Mouse (Mus musculus) layer of hippocampus, adult 11-12 months (tissue): ENCODE measurements at regions not wholly inside any gene's neighbourhood (a gene's known extent, or its start where the extent isn't known, plus 50 kb on each side); places are given as distances from the start of the nearest gene placed in this dataset.

Source experiments
- DNase-seq: peaks from one replicate; pipeline ENCODE4 v3.0.0; 2022; ENCODE audit warnings: low spot score

DNA sequence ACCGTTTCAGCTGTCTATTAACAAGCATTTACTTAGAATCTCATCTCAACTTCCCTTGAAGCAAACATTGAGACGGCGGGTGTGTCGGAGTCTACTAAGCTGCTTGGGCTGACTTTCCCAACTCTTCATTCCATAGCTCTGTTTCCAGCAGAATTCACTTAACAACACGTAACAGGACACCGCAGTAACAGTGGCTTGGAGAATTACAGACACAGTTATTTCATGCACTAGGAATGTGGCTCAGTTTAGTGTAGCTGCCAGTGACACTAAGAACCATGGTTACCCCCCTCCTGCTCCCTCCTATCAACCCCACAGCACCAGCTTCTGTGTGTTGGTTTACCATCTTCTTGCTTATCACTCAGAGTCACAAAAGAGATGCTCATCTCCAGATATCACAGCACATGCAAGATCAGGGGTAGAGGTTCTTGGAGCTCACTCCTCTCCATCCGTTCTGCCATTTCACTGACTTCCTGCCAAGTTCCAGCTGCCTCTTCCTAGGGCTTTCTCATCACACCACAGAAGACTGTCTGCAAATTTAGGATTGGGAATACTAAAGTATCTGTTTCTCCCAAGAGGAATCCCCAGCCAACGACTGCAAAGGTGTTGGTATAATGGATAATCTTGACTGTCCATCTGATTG lies 90.7 kb downstream of the Banf2 start:
- no peak for DNase-seq

DNA sequence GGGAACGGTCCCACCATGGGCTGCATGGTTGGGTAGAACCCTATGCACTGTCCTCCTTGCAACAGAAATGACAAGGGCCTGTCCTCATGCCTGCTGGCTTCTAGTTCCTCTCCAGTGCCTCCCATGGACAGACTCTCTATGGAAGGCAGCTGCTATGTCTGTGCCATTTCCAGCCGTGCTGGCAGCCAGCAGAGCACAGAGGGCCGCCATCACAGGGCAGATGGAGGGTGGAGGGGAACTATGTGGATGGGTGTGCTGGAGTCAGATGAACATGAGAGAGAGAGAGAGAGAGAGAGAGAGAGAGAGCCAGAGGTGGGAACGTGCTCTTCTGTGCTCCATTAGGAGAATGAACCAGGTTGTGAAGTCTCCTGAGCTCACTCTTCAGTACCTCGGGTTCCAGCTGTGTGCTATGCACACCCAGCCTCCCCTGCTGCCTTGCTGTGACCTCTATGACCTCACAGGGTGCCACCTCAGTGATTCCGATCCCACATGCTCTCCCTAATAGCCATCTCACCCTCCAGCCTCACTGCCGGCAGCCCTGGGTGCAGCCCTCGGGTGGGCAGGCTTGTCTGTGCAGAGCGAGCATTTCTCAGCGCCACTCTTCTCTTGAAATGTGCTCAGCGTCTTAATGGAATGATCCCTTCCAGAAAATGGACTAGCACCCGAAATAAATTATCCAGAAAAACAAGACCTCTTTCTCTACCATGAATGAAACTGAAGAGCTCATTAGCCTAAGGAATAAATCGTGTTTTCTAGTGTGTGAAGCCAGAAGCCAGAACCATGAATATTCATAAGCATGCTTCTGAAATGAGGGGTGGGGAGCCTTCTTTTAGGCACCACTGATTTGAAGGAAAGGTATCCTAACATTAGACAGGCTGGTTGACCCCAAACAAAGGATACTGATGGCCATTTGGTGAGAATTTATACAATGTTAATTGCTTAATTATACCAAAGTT lies 94.5 kb downstream of the Banf2 start:
- DNase-seq: peak; percentile 7

DNA sequence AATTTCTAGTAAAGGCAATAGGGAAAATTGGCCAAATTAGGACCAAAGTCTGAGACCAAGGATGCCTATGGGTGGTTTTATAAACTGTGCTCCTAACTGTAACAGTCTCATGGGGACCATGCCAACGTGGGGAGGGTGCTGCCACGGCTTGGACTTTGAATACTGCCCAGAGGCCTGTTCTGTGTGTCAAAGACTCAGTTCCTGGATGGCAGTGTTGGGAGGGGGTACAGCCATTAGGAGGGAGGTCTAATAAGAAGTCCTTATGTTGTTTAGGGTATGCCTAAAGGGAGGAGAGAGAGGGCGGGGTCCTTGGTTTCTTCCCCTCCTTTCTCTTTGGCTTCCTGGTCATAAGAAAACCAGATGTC lies 95.2 kb downstream of the Banf2 start:
- DNase-seq: no peak

DNA sequence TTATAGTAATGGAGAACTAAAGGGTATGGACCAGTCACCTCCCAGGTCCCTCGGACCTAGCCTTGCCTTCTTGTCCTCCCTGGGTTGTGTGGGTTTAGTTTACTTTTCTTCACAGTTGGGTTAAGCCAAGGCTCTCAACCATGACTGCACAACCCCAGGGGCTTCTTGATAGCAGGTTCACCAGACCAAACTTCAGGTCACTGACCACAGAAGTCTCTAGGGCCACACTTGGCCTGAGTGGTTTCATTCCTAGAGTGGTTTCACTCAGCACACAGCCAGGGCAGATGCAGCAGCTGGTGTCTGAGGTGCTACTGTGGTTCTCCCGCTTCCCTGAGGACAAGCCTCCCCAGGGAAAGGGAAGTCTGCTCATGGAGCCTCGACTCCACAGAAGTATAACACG lies 95.7 kb downstream of the Banf2 start:
- DNase-seq: no peak

DNA sequence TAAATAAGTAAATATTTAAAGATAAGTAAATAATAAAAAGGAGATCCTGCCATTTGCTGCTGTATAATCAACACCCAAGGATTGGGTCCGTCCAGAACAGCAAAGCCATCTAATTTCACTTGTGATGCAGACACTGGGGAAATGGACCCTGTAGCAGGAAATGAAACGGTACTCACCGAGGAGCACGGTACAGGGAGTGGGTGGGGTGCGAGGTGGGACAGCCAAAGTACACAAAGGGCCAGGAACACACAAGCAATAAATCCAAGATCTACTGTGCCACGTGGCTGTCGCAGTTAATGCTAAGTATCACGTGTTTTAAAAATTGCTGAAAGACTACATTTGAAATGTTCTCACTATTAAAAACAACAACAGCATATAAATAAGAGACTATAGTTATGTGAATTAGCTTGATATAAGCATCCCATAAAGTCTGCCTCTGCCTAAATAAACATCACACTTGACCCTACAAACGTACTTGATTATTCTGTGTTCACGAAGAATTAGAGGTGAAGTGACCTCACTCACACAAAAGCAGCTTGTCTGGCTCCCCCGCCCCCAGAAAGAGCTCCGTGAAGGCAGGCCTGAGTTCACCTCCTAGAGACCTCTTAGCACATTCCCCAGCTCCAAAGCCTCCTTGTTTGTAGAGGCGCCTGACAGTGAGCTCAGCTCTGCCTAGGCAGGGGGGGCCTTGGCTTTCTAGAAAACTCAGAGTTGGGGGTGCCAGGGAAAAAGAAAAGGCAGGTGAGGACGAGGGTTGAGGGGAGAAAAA lies 101.1 kb downstream of the Banf2 start:
- DNase-seq: no peak

DNA sequence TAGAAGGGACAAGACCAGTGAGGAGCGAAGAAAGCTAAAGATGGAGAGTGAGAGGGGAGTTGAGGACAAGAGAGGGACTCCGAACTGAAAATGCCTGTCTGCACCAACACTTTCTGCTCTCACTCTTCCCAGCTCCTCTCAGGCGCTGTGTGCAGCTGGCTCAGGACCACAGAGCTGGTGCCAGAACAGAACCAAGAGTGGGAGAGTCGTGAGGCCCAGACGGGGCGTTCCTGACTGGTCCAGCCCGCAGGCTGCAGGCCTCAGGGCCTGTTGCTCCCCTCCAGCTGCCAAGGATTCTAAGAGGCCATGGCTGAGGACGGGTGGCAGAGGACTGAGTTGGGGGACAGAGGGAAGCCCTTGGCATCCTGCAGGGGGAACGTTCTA lies 101.7 kb downstream of the Banf2 start:
- no peak for DNase-seq

DNA sequence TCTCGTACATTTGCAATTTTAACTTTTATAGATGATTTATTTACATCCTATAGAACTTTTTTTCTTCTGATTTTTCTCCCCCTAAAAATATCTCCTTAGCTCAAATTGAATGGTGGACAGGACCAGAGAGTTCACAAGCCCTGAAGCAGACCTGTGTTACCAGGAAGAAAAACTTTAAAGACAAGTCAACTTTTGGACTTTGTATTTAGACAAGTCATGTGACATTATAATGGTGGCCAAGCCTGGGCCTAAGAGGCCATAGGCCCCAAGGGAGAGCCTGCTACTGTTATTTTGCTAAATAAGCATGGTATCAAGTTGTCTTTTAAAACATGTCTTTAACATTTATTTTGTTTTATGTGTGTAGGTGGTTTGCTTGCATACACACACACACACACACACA lies 102.7 kb downstream of the Banf2 start:
- no peak for DNase-seq

DNA sequence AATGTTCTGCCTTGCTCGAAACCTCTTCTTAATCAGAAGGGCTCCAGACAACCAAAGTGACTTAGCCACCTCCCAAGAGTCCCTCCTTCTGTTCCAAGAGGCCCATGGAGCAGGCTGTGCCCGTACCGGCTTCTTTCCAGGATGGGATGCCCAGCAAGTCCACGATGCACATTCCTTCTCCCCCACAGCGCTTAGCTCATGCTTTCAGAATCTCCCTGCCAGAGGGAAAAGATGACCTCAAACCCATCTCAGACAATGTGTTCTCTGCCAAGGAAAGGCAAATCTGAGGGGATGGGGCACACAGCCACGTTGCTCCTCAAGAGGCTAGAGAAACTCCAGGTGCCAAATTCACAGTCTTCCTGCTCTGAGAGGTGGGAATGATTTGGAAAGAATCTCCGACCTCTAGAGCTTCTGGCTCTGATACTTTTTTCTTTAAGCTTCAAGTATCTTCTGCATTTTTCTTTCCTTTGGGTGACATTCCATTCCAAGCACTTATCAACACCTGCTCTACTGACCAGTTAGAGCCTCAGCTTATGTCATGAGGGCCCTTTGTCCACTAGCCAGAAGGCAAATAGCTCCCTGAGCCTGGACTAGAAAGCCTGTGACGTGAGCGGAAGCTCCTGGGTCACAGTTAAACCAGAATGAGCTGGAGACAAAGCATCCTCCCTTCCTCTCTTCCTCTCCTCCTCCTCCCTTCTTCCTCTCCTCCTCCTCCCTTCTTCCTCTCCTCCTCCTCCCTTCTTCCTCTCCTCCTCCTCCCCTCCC lies 110.9 kb downstream of the Banf2 start:
- no peak for DNase-seq

DNA sequence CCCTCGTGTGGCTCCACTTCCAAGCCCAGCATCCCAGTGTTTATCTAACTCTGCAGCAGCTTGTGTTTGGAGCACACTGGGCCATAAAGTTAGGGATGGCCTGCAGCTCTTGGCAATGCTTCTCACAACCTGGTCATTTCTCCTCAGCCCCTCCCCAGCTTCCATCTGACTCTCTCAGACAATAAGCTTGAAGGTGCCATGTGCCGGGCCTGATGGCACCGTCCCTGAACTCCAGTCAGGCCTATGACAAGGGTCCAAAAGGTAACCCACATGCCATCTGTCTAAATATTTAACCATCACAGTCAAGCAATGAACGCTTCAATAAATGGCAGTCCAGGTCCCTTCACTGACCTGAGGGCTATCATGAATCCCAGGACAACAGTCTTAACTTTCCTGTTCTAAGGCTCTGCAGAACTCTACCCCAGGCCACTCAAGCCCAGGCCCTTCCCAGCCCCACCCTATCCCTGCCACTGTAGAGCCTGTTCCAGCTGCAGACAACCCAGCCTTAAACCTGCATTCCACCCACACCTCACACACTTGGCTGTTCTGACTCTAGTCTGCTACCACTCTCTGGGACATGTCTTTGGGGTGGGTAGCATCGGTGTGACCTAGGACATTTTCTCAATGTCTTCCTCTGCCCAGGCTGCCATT lies 111.8 kb downstream of the Banf2 start:
- no peak for DNase-seq

DNA sequence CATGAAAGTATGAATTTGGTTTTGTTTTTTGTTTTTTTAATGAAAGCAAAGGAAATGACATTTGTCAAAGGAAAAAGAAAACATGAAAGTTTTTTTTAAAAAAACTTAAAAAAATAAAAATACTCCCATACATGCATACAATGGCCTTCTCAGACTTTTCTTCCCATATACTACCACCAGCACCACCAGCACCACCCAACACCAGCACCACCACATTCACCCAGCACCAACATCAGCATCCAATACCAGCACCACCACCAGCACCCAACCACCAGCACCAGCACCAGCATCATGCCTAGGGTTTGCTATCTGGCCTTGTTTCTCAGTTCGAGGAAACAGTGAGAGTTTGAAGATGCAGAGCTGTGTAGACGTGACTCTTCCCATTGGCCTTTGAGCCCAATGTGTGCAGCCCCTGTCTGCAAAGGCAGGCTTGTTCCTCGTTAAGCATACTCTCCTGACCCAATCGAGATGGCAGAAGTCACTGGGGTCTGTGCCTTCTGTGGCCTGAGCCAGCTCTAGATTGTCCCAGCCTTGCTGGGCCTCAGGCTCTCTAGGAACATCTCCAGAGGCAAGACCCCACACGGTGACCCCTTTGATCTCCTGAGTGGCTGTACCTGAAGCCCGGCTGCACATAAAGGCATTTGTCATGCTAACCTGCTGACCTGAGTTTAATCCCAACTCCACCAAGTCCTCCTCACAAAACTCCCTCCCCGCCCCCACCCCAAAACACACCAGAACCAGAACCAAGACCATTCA lies 113.8 kb upstream of the Mgme1 start:
- DNase-seq: no peak

DNA sequence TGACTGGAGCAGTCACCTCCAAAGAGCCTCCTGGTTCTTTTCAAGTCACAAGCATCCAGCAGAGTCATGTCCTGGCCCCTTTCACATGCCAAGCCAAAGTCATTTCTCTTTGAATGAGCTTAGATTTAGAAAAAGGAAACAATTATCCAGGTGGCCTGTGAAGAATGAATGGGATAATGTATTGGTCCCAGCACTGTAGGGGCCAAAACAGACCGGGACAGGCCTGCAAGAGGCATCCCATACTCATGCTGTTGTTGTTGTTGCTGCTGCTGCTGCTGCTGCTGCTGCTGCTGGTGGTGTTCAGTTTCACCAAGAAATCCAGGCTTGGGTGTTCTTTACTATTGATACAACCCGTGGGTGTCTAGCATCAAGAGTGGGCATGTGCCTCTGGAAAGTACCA lies 113.1 kb upstream of the Mgme1 start:
- DNase-seq: no peak

DNA sequence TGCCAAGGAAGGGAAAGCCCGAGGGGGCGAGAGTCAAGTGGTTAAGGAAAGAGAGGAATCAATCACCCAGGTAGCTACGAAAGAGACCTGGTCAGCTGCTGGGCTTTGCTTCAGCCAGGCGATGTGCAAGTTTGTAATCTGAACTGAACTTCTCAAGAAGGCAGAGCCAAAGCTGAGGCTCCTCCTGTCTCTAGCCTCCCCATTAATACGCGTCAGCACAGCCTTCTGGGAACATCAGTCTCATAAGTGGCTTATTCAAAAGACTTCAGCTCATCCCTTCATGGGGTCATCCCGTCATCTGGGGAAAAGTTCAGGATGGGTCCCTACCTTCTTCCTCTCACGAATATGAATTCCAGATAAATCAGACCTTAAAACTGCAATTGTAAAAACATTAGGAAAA lies 112.2 kb upstream of the Mgme1 start:
- no peak for DNase-seq

DNA sequence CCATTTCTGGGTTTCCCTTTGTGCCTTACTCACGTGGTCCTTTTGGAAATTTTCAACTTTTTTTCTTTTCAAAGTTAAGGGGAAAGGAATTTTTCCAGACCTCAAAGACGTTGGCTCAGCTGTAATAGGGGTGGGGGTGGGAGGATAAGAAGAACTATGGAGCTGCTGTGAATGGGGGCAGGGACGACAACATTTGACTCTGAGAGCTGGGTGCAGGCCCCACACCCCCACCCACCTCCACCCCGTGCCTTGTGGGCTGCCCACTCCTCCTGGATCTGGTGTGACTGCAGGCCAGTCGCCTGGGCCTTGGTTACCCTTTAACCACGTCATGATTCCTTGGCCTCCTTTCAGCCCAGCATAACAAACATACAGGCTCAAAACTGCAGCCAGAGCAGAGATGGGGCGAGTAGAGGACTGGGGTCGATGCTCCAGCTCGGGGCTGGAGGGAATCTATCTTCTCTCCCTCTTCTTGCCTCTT lies 110.6 kb upstream of the Mgme1 start:
- DNase-seq: no peak

DNA sequence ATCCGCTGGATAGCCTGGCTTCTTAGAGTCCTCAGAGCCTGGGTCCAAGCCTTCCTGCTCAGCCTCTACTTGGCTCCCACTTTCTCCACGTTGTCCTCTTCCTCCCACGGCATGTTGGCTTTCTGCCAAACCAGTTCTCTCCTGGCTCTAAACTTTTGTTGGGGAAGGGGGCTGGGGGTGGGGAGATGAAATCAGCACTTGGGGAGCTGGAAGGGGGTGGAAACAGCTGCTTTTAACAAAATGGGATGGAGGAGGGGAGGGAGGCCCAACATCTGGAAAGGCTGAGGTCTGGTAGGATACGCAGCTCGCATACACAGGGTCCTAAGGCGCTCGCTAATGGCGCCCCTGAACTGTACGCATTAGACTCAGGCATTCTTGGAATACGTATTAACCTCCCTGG lies 110.0 kb upstream of the Mgme1 start:
- no peak for DNase-seq

DNA sequence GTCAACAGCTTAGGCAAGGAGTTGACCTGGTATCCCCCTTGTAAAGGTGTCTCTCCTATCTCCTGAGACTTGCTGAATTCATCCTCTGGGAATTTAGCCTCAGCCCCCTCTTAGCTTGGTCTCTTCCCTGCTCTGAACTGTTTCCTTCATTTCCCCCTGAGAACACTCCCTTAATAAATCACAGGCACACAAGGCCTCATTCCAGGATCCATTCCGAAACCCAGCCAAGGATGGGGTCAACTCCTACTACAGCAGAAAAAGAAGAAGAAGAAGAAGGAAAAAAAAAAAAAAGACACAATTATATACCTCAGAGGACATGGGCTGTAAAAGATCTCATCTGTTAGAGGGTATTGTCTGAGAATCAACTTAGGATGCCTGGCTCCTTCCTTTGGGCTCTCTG lies 108.6 kb upstream of the Mgme1 start:
- DNase-seq: no peak

DNA sequence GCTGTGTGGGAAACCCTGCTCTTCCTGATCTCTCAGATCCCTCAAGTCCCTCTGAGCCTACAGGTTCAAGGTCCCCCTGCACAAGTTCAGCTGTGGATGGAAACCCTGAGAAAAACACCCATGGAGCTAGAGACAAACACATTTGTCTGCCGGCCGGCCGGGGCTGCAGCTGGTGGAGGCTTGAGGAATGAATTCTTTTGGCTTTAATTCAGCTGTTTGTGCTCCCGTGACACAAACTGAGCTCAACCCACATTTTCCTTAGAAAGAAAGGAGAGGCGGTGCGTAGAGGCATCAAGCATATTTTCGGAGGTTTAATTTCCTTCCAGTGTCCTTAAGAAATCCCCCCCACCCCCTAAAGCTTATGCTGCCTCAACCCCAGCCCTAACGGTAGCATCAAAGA lies 106.4 kb upstream of the Mgme1 start:
- peak; percentile 29 for DNase-seq

DNA sequence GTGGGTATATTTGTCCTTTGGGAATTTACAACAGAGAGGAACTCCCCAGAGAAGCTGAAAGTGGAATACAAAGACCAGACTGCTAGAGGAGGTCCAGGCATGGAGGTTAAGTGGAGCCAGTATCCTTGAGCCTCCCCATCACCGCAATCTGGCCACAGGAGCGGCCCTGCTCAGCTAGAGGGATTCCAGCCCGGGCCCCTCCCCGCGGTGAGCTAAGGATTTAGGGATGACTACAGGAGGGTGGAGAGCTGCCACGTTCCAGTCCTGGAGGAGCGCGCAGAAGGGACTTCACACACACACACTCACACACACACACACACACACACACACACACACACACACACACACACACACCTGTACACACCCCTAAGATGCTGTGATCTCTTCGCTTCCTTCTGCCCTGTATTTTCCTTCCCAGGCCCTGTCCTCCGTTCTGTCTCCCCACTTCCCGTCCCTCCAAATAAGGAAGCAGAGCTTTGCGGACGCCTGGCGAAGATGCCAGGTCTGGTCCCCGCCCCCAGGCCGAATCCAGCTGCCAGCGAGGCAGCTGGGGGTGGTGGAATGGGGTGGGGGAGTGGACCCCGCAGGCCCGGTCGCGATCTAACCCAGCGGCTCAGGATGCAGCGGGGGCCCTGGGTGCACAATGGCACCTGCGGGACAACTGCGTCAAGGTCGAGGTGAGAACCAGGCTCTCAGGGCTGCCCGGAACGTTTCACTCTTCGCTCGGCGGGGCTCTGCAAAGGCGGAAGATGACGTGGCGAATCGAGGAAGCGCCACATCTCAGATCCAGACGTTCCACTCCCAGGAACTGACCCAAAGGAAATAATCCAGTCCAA lies 105.3 kb upstream of the Mgme1 start:
- DNase-seq: peak; percentile 78

DNA sequence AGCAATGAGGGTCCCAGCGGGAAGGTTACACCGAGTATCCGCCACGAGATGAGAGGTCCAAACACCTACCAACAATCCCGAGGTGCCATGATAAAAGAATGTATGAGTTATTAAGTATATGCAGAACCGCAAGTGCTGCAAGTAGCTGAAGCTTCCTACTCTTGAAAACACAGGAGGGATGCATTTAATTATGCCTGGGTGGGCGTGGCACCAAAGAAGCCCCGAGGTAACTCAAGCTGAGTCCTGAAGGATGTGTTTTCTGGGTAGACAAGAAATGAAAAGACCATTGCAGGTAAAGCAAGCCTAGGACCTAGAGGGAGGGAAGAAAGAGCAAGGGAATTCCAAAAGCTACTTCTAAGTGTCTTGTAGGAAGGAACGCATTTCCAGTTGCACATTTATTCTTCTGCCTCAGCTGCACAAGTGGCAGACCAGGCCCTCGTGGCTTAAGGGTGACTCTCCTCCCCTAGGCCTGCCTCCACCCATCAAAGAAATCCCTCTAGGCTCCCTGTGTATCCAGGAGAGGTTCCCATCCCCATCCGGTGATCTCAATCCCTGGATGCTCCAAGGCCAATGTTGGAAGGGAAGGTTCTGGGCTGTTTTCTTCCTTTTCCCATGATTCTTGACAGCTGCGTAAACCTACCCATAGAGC lies 104.2 kb upstream of the Mgme1 start:
- DNase-seq: peak; percentile 12

DNA sequence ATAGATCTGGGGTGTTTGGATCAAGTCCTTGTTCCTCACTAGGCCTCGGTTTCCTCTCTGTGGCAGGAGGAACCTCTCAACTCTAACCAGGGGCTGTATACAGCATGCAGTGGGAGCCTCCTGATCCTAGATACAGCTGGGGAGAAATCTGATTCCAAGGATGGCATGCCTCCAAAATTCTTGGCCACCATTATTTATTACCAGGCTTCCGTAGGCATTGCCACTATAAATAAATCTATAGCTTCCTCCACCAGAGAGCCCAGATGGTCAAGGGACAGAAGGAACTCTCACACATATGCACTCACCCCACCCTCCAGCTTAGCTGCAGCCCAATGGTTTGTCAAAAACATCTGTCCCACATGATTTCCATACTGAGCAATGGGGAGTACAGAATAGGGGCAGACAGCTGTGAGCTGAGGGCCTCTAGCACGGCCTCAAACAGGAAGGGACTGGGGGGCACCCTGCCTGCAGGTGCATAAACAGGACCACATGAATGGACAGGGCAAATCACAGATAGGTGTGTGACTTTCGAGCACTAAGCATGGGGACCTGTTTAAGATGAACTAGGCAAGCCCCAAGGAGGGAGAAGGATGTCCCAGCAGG lies 100.8 kb upstream of the Mgme1 start:
- no peak for DNase-seq
